Mouse (Mus musculus): ENCODE measurements at regions not wholly inside any gene's neighbourhood (a gene's known extent, or its start where the extent isn't known, plus 50 kb on each side); places are given as distances from the start of the nearest gene placed in this dataset.
"Not testable (repeated sequence)": the region's sequence is repeated elsewhere in the genome, so short reads cannot be mapped to it uniquely, and the experiment has no call there.

GRCm38 (mm10) chr8:103578006-103578405, 523.4 kb upstream of the Cdh5 start:
- no peak for ATAC-seq
- Histone ChIP-seq H3K4me1 (replicated peaks) (no peaks in the 10 kb centered on the region), H3K9ac (no peak overlapping the region), H3K9me3 (no peaks in the 10 kb centered on the region), H3K27ac (no peak overlapping the region), H3K4me2 (replicated peaks) (no peak overlapping the region), H3K27me3 (replicated peaks) (no peaks in the 10 kb centered on the region), H3K4me3 (replicated peaks) (no peak overlapping the region), H3K36me3 (no peaks in the 10 kb centered on the region)
- 88% methylated on average over 6 of the region's 6 CpGs for WGBS

- 95% methylated on average over 6 of the region's 6 CpGs for WGBS
- no peaks in the 10 kb centered on the region for H3K36me3 ChIP-seq
- no peaks in the 10 kb centered on the region for H3K4me1 ChIP-seq (replicated peaks)
- no peak overlapping the region for H3K4me3 ChIP-seq (replicated peaks)
- H3K4me2 ChIP-seq (replicated peaks), result no peak overlapping the region
- H3K27ac ChIP-seq, result no peak overlapping the region
- no peak overlapping the region for H3K9ac ChIP-seq
- H3K27me3 ChIP-seq (replicated peaks), result no peaks in the 10 kb centered on the region
- H3K9me3 ChIP-seq, result no peaks in the 10 kb centered on the region
- ATAC-seq, result no peak
Observed at GRCm38 (mm10) chr8:103608291-103608690, 493.1 kb upstream of the Cdh5 start.

- no peaks in the 10 kb centered on the region for H3K36me3 ChIP-seq
- H3K4me1 ChIP-seq (replicated peaks), result no peaks in the 10 kb centered on the region
- H3K27me3 ChIP-seq (replicated peaks), result no peaks in the 10 kb centered on the region
- no peak overlapping the region for H3K9ac ChIP-seq
- H3K9me3 ChIP-seq, result no peaks in the 10 kb centered on the region
- H3K4me2 ChIP-seq (replicated peaks), result no peak overlapping the region
- H3K27ac ChIP-seq, result no peak overlapping the region
- 67% methylated on average over 3 of the region's 3 CpGs for WGBS
- no peak overlapping the region for H3K4me3 ChIP-seq (replicated peaks)
- ATAC-seq, result no peak
Observed at GRCm38 (mm10) chr8:103623781-103624434, 477.5 kb upstream of the Cdh5 start.

GRCm38 (mm10) chr8:103625166-103625890, 476.1 kb upstream of the Cdh5 start:
- ATAC-seq, result no peak; the same call in 1 of the 2 replicates
- Histone ChIP-seq H3K27me3 (replicated peaks) (no peaks in the 10 kb centered on the region), H3K4me1 (replicated peaks) (no peaks in the 10 kb centered on the region), H3K4me2 (replicated peaks) (no peak overlapping the region), H3K9ac (no peak overlapping the region), H3K36me3 (no peaks in the 10 kb centered on the region), H3K4me3 (replicated peaks) (no peak overlapping the region), H3K9me3 (no peaks in the 10 kb centered on the region), H3K27ac (no peak overlapping the region)
- WGBS, result 50% methylated on average over 7 of the region's 7 CpGs

- no peak overlapping the region for H3K9ac ChIP-seq
- ATAC-seq, result no peak
- H3K4me1 ChIP-seq (replicated peaks), result no peaks in the 10 kb centered on the region
- no peak overlapping the region for H3K4me2 ChIP-seq (replicated peaks)
- H3K4me3 ChIP-seq (replicated peaks), result no peak overlapping the region
- H3K9me3 ChIP-seq, result no peaks in the 10 kb centered on the region
- 40% methylated on average over 4 of the region's 4 CpGs for WGBS
- no peaks in the 10 kb centered on the region for H3K36me3 ChIP-seq
- H3K27ac ChIP-seq, result no peak overlapping the region
- no peaks in the 10 kb centered on the region for H3K27me3 ChIP-seq (replicated peaks)
Observed at GRCm38 (mm10) chr8:103626446-103626845, 475.0 kb upstream of the Cdh5 start.

- H3K36me3 ChIP-seq, result no peaks in the 10 kb centered on the region
- H3K4me2 ChIP-seq (replicated peaks), result no peak overlapping the region
- no peaks in the 10 kb centered on the region for H3K9me3 ChIP-seq
- H3K4me1 ChIP-seq (replicated peaks), result no peaks in the 10 kb centered on the region
- no peak for ATAC-seq
- H3K27ac ChIP-seq, result no peak overlapping the region
- H3K27me3 ChIP-seq (replicated peaks), result no peaks in the 10 kb centered on the region
- no peak overlapping the region for H3K4me3 ChIP-seq (replicated peaks)
- no peak overlapping the region for H3K9ac ChIP-seq
- 83% methylated on average over 6 of the region's 6 CpGs for WGBS
Observed at GRCm38 (mm10) chr8:103632543-103632942, 468.9 kb upstream of the Cdh5 start.

- Histone ChIP-seq H3K27me3 (replicated peaks) (no peaks in the 10 kb centered on the region), H3K36me3 (no peaks in the 10 kb centered on the region), H3K27ac (no peak overlapping the region), H3K9ac (no peak overlapping the region), H3K4me2 (replicated peaks) (no peak overlapping the region), H3K4me3 (replicated peaks) (no peak overlapping the region), H3K4me1 (replicated peaks) (no peaks in the 10 kb centered on the region), H3K9me3 (no peaks in the 10 kb centered on the region)
- ATAC-seq, result no peak
- WGBS, result 85% methylated on average over 14 of the region's 14 CpGs
Observed at GRCm38 (mm10) chr8:103634951-103635350, 466.5 kb upstream of the Cdh5 start.

GRCm38 (mm10) chr8:103643621-103644020, 457.8 kb upstream of the Cdh5 start:
- H3K4me1 ChIP-seq (replicated peaks), result no peaks in the 10 kb centered on the region
- no peaks in the 10 kb centered on the region for H3K9me3 ChIP-seq
- no peak overlapping the region for H3K9ac ChIP-seq
- no peak overlapping the region for H3K4me2 ChIP-seq (replicated peaks)
- ATAC-seq, result no peak
- no peaks in the 10 kb centered on the region for H3K36me3 ChIP-seq
- H3K27ac ChIP-seq, result no peak overlapping the region
- no peaks in the 10 kb centered on the region for H3K27me3 ChIP-seq (replicated peaks)
- WGBS, result 89% methylated on average over 2 of the region's 2 CpGs
- no peak overlapping the region for H3K4me3 ChIP-seq (replicated peaks)

GRCm38 (mm10) chr8:103644106-103644505, 457.3 kb upstream of the Cdh5 start:
- Histone ChIP-seq H3K4me3 (replicated peaks) (no peak overlapping the region), H3K27ac (no peak overlapping the region), H3K36me3 (no peaks in the 10 kb centered on the region), H3K27me3 (replicated peaks) (no peaks in the 10 kb centered on the region), H3K9me3 (no peaks in the 10 kb centered on the region), H3K4me1 (replicated peaks) (no peaks in the 10 kb centered on the region), H3K9ac (no peak overlapping the region), H3K4me2 (replicated peaks) (no peak overlapping the region)
- no peak for ATAC-seq
- 61% methylated on average over 6 of the region's 6 CpGs for WGBS

GRCm38 (mm10) chr8:103644845-103645244, 456.6 kb upstream of the Cdh5 start:
- 80% methylated on average over 3 of the region's 3 CpGs for WGBS
- H3K4me3 ChIP-seq (replicated peaks), result no peak overlapping the region
- no peak overlapping the region for H3K27ac ChIP-seq
- no peaks in the 10 kb centered on the region for H3K4me1 ChIP-seq (replicated peaks)
- H3K4me2 ChIP-seq (replicated peaks), result no peak overlapping the region
- H3K27me3 ChIP-seq (replicated peaks), result no peaks in the 10 kb centered on the region
- H3K9me3 ChIP-seq, result no peaks in the 10 kb centered on the region
- no peak for ATAC-seq
- H3K36me3 ChIP-seq, result no peaks in the 10 kb centered on the region
- no peak overlapping the region for H3K9ac ChIP-seq

GRCm38 (mm10) chr8:103664796-103665195, 436.6 kb upstream of the Cdh5 start:
- no peak overlapping the region for H3K4me2 ChIP-seq (replicated peaks)
- H3K27me3 ChIP-seq (replicated peaks), result no peaks in the 10 kb centered on the region
- no peak for ATAC-seq
- H3K27ac ChIP-seq, result no peak overlapping the region
- WGBS, result 91% methylated on average over 1 of the region's 1 CpGs
- H3K4me1 ChIP-seq (replicated peaks), result no peaks in the 10 kb centered on the region
- H3K36me3 ChIP-seq, result no peaks in the 10 kb centered on the region
- no peak overlapping the region for H3K4me3 ChIP-seq (replicated peaks)
- no peaks in the 10 kb centered on the region for H3K9me3 ChIP-seq
- no peak overlapping the region for H3K9ac ChIP-seq

- not testable (repeated sequence) for H3K27me3 ChIP-seq (replicated peaks); ATAC-seq; H3K9me3 ChIP-seq; H3K4me2 ChIP-seq (replicated peaks); H3K27ac ChIP-seq; H3K4me3 ChIP-seq (replicated peaks); H3K9ac ChIP-seq; H3K4me1 ChIP-seq (replicated peaks); H3K36me3 ChIP-seq
- 84% methylated on average over 5 of the region's 5 CpGs for WGBS
Observed at GRCm38 (mm10) chr8:103686233-103686632, 415.2 kb upstream of the Cdh5 start.

GRCm38 (mm10) chr8:103690438-103690837, 411.0 kb upstream of the Cdh5 start:
- Histone ChIP-seq H3K27ac (no peak overlapping the region), H3K27me3 (replicated peaks) (no peaks in the 10 kb centered on the region), H3K36me3 (no peaks in the 10 kb centered on the region), H3K4me2 (replicated peaks) (no peak overlapping the region), H3K9ac (no peak overlapping the region), H3K9me3 (no peaks in the 10 kb centered on the region), H3K4me3 (replicated peaks) (no peak overlapping the region), H3K4me1 (replicated peaks) (no peaks in the 10 kb centered on the region)
- no peak for ATAC-seq
- WGBS, result 77% methylated on average over 1 of the region's 1 CpGs

Measured in intestine, embryonic 15.5 days (tissue).